Mouse (Mus musculus): ENCODE data around the gene Dars2.
"Not testable (repeated sequence)": the region's sequence is repeated elsewhere in the genome, so short reads cannot be mapped to it uniquely, and the experiment has no call there.

Gene Dars2

DNA sequence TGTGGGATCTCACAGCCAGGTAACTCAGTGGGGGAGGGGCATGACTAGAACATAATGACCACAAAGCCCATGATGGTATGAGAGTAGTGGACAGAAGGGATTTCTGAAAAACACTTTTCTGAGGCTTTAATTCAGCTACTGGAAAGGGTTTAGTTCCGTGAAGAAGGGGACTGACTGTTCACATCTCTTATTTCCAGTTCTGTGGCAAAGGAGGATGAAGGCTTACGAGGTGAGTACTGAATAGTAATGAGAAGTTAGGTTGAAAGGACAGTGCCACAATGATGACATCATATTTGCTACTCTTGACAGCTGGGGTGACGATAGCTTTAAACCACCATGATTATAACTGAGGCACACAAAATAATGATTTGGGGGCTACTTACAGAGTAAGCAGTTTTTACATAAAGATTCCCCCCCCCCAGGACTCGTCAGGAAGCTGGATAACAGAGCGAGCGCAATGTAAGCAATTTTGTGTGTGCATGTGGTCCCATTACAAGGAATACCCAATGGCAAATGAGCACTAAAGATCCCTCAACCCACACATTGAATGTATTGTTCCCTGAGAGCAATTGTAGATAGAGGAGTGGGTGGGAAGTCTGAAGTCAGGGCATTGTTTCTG lies 34.6 kb downstream of the Dars2 start:
- no peak for DNase-seq (ENCODE audit: low spot score in 2 of 2)

DNA sequence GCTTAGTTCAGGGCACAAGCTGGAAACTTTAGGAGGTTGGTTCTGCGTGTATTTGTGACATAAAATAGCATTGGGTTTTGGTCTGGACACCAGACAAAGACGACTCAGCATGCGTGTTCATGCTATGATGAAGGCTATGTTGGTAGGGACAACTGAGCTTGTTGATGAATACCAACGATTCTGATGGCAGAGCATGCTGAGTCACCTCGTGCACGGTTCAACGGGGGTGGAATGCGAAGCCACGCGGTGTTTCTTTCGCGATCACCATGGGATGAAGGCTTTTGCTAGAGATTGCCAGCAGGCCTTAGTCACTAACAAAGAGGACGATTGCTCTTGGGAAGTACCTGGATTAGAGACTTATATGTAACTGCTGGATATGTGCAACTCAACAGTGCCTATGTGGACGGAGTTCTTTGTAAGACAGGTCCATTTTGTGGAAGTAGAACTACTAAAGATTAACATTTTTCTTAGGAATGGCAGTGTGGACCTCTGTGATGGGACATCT lies 35.1 kb downstream of the Dars2 start:
- DNase-seq (ENCODE audit: low spot score in 2 of 2), result no peak

DNA sequence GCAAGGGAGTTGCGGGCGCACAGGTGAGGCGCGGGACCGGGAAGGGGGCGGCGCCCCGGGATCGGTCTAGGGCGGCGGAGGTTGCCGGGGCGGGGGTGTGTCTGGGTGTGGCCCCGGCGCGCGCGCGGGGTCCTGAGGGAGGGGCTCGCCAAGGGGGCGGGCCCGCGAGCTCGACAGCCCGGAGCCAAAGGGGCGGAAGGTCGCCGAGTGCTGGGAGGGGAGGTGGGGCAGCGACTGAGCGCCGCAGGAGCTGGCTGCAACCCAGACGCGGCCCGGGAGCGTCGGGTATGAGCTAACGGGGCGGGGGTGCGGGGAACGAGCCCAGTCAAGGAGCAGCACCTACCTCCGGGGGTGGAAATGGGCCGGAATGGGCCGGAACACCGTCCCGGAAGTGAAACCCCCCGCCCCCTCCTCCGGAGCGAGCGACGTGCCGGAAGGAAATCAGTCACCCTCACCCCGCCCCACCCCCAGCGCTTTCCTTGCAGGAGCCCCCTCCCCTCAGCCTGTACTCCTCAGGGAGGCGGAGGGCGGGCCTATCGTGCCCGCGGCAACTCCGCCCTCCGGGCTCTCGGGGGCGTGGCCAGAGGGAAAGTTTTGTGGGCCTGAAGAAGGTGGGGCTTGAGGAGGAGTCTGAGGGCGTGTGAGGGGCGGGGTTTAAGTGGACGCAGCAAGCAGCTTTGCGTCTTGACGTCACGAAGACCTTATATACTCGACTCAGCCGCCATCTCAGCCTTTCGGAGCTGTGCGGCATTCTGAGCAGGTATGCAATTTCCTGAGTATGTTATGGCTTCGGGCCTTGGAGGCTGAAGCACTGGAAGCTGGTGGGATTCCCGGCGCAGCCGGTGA lies 35.8 kb downstream of the Dars2 start, which contains the start of gene Zbtb37:
Gene Zbtb37 (minus strand): TSS at position 415 of the 846 bp plus-strand sequence.
- DNase-seq (ENCODE audit: low spot score in 2 of 2), result peak; percentile 98 to 99

DNA sequence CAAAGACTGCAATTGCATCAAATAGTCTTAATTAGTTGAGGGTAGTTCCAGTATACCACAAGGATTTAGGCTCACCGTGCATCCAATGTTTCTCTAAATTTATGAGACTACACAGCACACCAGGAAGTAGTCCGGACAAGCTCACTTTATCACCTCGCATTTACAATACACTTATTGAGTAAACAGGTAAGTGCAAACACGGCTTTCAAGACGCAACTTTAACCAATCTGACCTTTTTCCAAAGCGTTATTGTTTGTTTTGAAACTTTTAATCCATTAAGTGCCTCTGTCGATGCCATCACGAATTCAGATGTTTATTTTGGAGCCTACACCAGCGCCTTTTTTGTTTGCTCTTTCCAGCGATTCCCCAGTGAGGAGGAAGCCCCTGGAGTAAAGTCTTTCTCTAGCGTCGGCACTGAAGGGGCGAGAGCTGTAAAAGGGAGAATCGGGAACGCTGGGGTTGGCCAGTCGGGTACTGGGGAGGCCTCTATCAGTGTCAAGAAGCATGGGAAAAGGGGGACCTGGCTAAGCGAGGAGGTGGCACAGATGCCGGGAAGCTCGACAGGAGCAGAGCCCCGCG lies 36.5 kb downstream of the Dars2 start:
- no peak for DNase-seq (ENCODE audit: low spot score in 2 of 2)

DNA sequence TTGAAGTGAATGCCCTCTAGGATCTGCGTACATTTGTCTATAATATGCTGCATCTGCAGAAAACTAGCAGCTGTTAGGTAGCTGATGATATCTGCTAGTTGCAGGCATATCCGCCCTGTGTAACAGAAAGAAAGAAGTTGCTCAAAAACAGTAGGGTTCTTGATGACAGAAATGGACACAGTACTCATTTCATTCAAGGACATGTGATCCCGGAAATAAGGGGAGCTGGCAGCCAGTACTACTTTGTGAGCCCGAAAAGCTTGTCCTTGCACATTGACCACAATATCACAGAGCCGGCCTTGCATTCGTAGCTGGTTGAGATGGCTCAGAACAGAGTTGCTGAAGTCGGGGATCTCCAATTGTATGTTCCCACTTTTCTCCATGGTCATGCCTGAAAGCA lies 38.1 kb downstream of the Dars2 start:
- no peak for DNase-seq (ENCODE audit: low spot score in 2 of 2)

DNA sequence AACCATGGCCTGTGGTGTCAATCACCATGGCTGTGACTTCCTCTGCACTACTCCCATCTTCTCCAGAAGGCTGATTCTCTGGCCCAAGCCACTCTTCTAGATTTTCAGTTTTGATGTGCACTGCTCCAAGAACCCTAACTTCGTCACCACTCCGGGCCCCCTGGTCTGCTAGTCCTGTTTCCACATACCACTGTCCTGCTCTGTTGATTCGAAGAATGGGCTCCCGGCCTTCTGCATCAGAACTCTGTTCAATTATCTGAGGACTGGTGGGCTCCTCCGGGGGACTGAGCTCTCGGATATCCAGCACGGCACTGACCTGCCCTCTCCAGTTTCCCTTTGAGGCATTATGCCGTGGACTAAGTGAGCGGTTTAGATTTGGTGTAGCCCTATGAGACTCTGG lies 38.6 kb downstream of the Dars2 start:
- DNase-seq (ENCODE audit: low spot score in 2 of 2), result no peak

DNA sequence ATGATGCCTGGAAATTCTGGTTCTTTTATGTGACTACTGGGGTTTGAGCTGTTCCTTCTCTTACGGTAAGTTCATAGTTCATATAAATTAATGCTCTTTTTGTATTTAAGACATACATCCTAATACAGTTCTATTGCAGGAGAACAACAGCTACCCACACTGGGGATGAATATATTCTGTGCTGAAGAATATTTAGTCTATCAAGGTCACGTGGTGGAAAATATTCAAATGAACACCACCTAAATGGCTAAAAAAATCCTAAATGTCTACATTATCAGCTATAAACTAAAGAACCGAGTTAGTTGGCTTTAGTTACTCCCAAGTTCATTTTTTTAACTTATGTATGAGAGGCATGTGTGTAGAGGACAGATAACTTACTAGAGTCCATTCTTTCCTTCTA lies 40.4 kb downstream of the Dars2 start:
- no peak for DNase-seq (ENCODE audit: low spot score in 2 of 2)

DNA sequence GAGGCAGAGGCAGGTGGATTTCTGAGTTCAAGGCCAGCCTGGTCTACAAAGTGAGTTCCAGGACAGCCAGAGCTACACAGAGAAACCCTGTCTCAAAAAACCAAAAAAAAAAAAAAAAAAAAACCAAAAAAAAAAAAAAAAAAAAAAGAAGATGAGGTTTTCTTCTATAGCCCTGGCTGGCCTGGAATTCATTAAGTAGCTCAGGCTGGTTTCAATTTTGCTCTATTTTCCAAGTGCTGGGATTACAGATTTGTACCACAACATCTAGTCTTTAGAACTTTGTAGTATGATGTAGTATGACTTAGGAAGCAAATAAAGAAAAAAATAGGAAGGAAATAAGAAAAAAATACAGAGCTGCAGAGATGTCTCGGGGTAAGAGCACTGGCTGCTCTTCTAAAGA lies 42.0 kb downstream of the Dars2 start:
- not testable (repeated sequence) for DNase-seq (ENCODE audit: low spot score in 2 of 2)

DNA sequence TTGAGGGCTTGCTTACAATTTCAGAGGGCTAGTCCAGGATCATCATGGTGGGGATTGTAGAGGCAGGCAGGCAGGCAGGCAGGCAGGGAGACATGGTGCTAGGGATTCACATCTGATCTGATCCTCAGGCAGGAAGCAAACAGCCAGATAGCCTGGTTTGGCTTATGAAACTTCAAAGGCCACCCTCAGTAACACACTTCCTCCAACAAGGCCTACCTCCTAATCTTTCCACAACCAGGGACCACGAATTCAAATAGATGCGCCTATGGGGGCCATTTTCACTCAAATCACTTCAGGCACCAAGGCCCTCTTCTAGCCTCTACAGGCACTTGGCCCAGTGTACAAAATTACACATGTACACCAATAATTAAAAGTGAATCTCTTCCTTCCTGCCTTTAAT lies 43.3 kb downstream of the Dars2 start:
- no peak for DNase-seq (ENCODE audit: low spot score in 2 of 2)

DNA sequence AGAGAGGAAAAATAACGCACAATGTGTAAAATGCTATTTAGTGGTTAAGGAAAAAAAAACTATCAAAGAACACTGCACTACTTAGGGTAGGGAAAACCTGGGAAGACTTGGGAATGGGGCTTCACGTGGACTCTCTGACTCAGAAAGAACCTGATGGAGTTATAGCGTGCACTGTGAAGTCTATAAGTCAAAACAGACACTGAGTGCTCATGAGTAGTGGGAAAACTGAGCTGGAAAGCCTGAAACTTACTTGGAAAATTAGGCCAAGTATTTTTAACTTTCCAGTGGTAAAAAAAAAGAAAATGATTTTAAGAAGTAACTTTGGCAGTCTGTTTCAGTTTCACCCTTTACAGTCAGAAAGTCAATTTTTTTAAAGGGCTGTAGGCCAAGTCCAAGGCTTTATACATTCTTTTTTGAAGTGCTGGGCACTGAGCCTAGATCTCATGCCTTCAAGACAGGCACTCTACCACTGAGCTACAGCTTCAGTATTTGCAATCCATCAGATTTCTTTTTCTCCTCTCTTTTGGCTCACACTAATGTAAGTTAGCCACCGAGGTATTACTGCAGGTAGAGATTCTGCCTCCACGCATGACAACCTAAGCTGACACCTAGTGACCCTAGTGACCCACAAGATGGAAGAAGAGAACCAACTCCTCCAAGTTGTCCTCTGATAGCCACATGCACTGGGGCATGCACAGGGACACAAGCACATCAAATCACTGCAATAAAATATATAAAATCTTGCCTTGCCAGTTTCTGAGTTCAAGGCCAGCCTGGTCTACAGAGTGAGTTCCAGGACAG lies 44.8 kb downstream of the Dars2 start:
- DNase-seq (ENCODE audit: low spot score in 2 of 2), result no peak

DNA sequence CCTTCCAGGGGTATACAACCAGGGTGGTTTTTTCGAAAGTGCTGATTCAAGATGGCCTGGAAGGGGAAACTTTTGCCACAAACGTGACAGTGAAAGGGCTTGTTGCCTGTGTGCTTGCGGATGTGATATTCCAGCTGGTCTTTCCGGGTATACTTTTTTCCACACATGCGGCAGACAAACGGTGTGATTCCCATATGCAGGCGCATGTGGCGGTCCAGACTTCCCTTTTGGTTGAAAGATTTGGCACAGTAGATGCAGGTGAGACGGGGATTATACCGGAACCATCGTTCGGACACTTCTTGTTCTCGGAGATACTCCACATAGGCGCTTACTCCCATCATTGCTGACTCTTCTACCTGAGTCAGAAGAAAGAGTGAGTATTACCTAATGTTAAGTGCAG lies 50.4 kb downstream of the Dars2 start:
- no peak for DNase-seq (ENCODE audit: low spot score in 2 of 2)

DNA sequence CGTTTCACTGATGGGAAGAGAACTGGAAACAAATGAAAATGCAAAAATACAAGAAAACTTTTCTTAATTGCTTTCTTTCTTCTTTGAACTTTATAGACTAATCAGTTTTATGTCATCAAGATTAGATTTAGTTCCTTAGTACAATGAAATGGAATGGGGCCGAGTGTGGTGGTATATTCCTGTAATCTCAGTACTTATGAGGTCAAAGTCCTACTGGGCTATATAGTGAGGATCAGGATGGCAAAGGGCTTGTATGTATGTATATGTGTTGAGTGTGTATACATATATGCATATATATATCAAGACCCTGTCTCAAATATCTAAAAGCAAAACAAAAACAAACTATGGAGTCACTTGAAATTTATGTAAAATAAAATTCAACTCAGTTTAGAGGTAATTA lies 54.1 kb downstream of the Dars2 start:
- DNase-seq (ENCODE audit: low spot score in 2 of 2), result no peak

DNA sequence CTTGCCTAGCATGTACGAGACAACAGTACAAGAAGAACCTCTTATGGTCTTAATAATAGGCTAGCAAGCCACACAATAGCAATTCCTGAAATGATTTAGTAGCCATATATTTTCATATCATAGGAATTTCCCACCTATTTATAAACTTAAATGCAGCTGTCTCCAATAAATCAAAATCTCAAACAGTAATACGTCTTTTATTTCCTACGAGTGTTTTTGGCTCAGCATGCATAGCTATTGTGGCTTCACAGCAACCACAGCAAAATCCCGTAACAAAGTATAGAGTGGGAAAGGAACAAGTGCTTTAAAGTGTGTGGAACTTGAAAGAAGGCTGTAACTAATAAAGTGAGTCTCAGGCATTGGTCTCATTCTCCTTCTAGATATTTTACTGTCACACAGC lies 60.0 kb downstream of the Dars2 start:
- DNase-seq (ENCODE audit: low spot score in 2 of 2), result no peak

DNA sequence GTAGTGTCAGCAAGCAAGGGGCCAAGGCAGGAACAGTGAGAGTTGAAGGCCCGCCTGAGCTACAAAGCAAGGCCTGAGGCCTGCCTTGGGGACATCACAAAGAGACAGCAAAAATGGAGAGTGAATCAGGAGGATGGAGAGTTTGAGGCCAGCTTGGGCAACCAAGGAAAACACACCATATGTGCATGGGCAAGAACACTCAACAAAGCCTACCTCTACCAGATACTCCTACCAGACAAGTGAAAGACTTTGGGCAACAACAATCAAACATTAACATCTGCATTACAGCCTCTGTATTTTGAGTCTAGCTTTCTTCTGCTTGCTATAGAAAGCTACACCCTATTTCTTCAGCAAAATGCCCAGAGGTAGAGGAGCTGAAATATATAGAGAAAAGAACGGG lies 62.4 kb downstream of the Dars2 start:
- DNase-seq (ENCODE audit: low spot score in 2 of 2), result no peak

DNA sequence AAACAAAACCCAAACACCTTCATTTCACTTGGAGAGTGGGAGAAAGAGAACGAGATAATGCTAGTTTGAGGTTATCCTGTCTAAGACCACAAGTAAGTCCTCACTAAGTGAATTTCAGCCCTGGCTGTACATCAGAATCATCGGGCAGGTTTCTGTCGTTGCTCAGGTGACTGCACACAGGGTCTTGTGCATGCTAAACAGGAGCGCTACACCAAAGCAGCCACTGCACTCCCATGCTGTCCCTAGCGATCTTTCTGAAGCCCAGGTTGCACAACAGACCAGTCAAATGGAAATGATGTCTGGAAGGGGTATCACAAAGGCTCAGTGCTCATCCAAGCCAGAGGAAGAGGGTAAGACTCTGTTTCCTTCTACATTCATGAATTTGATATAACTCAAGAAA lies 64.0 kb downstream of the Dars2 start:
- DNase-seq (ENCODE audit: low spot score in 2 of 2), result no peak

DNA sequence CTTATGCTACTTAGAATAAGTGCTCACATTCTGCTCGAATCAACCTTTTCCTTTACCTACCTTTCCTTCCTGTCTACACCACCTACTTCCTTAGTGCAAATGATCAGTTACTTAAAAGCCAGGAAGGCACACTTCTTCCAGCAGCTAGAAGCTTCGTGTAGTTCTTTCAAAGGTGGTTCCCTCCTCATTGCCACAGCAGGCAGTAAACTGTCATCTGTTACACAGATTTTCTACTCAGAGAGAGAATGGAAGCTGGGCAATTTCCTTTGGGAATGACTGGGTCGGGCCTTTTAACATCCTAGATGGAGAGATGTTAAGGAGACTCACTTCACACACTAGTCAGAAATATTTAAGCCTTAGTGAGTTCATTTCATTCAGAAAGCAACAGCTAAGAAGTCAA lies 64.9 kb downstream of the Dars2 start:
- no peak for DNase-seq (ENCODE audit: low spot score in 2 of 2)

DNA sequence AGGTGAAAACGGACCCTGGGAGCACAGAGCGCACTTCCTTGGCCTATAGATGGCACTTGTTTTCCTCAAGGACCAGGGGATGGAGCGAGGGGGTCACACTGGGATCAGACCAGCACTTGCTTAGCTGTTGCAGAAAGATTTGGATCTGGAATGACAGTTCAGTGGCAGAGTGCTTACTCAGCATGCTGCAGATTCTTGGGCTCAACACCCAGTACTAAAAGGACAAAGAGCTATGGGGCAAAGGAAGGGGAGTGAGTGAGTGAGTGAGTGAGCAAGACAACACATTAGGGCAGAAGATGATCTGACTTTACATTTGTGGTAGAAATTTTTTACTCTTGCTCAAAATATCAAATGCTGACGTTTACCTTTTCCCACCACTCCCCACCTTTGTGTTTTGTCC lies 65.5 kb downstream of the Dars2 start:
- no peak for DNase-seq (ENCODE audit: low spot score in 2 of 2)

DNA sequence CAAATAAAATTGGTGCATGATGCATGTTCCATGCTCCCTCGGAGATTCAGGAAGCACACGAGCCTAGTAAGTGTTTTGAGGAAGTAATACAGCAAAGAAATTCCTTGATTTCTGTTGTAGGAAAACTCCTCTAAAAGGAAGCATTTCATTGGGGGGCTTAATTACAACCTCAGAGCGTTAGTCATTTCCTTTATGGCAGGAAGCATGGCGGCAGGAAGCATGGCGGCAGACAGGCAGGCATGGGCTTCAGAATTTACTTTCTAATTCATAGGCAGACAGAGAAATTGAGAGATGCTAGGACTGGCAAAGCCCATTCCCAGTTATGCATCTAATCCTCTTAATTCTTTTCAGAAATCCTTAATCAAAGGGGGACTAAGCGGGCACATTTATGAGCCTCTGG lies 76.6 kb downstream of the Dars2 start:
- no peak for DNase-seq (ENCODE audit: low spot score in 2 of 2)

Measured in urinary bladder, postnatal 4 days (tissue).